Mouse (Mus musculus) heart, postnatal 0 days (tissue): Measurements from ENCODE around the gene Rpl36a-ps1. TPM values are rescaled to one million over a fixed set of nuclear protein-coding genes. Genes with fewer than 3 reads are reported as not detected.
A peak's percentile ranks its signal among the peaks of the same experiment; 100 is the strongest.

Experiments used
- ATAC-seq: fragments of 200-750 bp; cut with Nextera tagmentation; 2 replicates; pipeline ENCODE4 v1.8.0; 2017; ENCODE audit warnings: low read depth, moderate number of reproducible peaks, moderate library complexity; ENCODE audit not compliant: insufficient read depth
- DNase-seq: peaks from one replicate; pipeline ENCODE4 v3.0.0-alpha.2; 2016; ENCODE audit warnings: low spot score
- H3K27ac ChIP-seq: fragments of 300-500 bp; sonication (generic); 2 replicates; pipeline ENCODE4 v1.5.1; 2014; ENCODE audit warnings: low read depth, mild to moderate bottlenecking
- H3K27me3 ChIP-seq: fragments of 300-500 bp; sonication (generic); 2 replicates; pipeline ENCODE4 v1.6.1; 2014; ENCODE audit warnings: low read length, mixed read lengths; ENCODE audit not compliant: control insufficient read depth, insufficient read depth
- H3K36me3 ChIP-seq: fragments of 300-500 bp; sonication (generic); replicated peaks from 2 replicates; pipeline ENCODE4 v1.6.1; 2014; ENCODE audit warnings: low read length, mixed read lengths; ENCODE audit not compliant: control insufficient read depth, insufficient read depth
- H3K4me1 ChIP-seq: fragments of 300-500 bp; sonication (generic); 2 replicates; pipeline ENCODE4 v1.6.1; 2014; ENCODE audit warnings: antibody characterized with exemption; ENCODE audit not compliant: control insufficient read depth, insufficient read depth
- H3K4me2 ChIP-seq: fragments of 300-500 bp; sonication (generic); 2 replicates; pipeline ENCODE4 v1.6.1; 2014; ENCODE audit warnings: low read depth, mild to moderate bottlenecking, low read length, moderate library complexity
- H3K4me3 ChIP-seq: fragments of 300-500 bp; sonication (generic); 2 replicates; pipeline ENCODE4 v1.5.1; 2014; ENCODE audit warnings: low read depth, low read length
- H3K9ac ChIP-seq: fragments of 300-500 bp; sonication (generic); replicated peaks from 2 replicates; pipeline ENCODE4 v1.6.1; 2014; ENCODE audit warnings: low read depth, low read length, mixed read lengths
- H3K9me3 ChIP-seq: fragments of 300-500 bp; sonication (generic); replicated peaks from 2 replicates; pipeline ENCODE4 v1.6.1; 2016; ENCODE audit warnings: low read length; ENCODE audit not compliant: control insufficient read depth
- CTCF ChIP-seq: IDR thresholded peaks from 2 replicates; pipeline ENCODE4 v1.5.1; 2016; ENCODE audit warnings: antibody characterized with exemption, control low read depth, low read depth
- EP300 ChIP-seq: IDR thresholded peaks from 2 replicates; pipeline ENCODE4 v1.6.1; 2016; ENCODE audit warnings: antibody characterized with exemption, low read depth
- WGBS: fragments of 180-500 bp; shearing (Covaris S2); extraction: QIAGEN DNeasy Blood & Tissue Kit; methylation state at CpG from one replicate; pipeline ENCODE4 v1.1.7; 2014; 5-methylcytosine and 5-hydroxymethylcytosine counted together
- polyA plus RNA-seq: library from polyadenylated mRNA; unstranded; fragments of >200 nt; fragmentation: Nextera tagmentation; extraction: Ambion mirVana; gene quantifications from 2 replicates; pipeline ENCODE4 v1.2.1, GENCODE M21; 2015
- total RNA-seq: library from RNA; depleted of rRNA; stranded (reverse); fragments of >200 nt; gene quantifications from 2 replicates; pipeline ENCODE4 v1.2.3, GENCODE M21; 2014; ENCODE audit warnings: low replicate concordance

Rpl36a-ps1 gene
- total and polyA plus RNA-seq, 2 experiments from 2014 or later, result 1.8 TPM; not detected in 1

GRCm38 (mm10) chr14:99032596-99032995 lies 38.5 kb upstream of the Rpl36a-ps1 start:
- Histone ChIP-seq H3K4me2 (no peak overlapping the region), H3K27me3 (no peaks in the 10 kb centered on the region), H3K4me1 (0 out of 2 replicates have a peak, but pooled peaks cover 7% of the 10 kb centered on the region), H3K9me3 (no peaks in the 10 kb centered on the region), H3K4me3 (no peak overlapping the region), H3K36me3 (peaks cover 21% of the 10 kb centered on the region), H3K27ac (no peak overlapping the region), H3K9ac (no peak overlapping the region)
- ATAC-seq, result no peak
- 80% methylated on average over 5 of the region's 5 CpGs for WGBS
- TF ChIP-seq CTCF, result no peak
- TF ChIP-seq EP300, result no peak
- DNase-seq, result no peak

DNA sequence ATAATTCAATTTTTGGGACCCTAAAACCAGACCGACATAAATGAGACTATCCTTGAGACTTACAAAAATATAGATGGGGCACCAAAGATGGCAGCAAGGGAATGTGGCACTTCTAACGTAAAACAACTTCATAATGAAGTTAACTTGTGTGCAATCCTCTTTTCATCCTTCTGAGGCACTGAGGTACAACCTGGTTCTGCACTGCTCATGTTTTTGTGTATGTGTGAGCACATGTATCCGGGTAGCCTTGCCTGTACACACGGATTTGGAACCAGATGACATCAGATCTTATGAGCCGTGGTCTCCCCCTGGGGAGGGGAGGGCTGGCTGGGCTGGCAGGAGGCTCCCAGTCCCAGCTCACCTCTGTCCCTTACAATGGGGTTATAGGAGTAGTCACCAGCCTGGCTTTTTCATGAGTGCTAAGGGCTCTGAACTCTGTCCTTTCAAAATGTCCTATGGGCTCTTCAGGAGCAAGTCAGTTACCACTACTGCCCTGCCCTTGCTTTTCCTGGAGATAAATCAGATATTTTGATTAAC lies 37.3 kb upstream of the Rpl36a-ps1 start:
- WGBS, result 77% methylated on average over 5 of the region's 5 CpGs
- Histone ChIP-seq H3K4me3 (no peak overlapping the region), H3K36me3 (peaks cover 17% of the 10 kb centered on the region), H3K27ac (no peak overlapping the region), H3K9me3 (no peaks in the 10 kb centered on the region), H3K27me3 (no peaks in the 10 kb centered on the region), H3K4me1 (0 out of 2 replicates have a peak, but pooled peaks cover 7% of the 10 kb centered on the region), H3K9ac (no peak overlapping the region), H3K4me2 (no peak overlapping the region)
- TF ChIP-seq CTCF, result no peak
- TF ChIP-seq EP300, result no peak
- no peak for ATAC-seq
- DNase-seq, result no peak

DNA sequence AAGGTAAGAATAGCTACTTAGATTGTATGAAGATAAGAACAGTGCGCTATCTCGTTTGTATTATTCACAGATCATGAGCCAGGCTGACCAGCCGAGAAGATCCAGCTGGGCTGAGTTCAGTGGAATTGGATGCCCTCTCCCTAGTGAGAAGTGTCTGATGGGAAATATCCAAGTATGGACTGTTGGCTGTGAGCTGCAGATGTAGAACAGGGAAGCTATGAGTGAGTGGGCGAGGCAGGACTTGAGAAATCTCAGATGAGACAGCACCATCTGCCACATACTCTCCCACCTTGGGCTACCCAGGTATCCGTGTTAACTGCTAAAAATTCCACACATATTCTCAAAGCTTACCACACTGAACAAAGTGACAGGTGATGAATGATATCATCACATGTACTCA lies 35.9 kb upstream of the Rpl36a-ps1 start:
- no peak overlapping the region for H3K27ac ChIP-seq
- DNase-seq, result no peak
- no peaks in the 10 kb centered on the region for H3K9me3 ChIP-seq
- no peak overlapping the region for H3K4me3 ChIP-seq
- no peak overlapping the region for H3K4me2 ChIP-seq
- 57% methylated on average over 5 of the region's 5 CpGs for WGBS
- H3K27me3 ChIP-seq, result no peaks in the 10 kb centered on the region
- peaks cover 9% of the 10 kb centered on the region for H3K36me3 ChIP-seq
- TF ChIP-seq CTCF (no peak), EP300 (no peak)
- 0 out of 2 replicates have a peak, but pooled peaks cover 7% of the 10 kb centered on the region for H3K4me1 ChIP-seq
- H3K9ac ChIP-seq, result no peak overlapping the region
- no peak for ATAC-seq

GRCm38 (mm10) chr14:99022346-99023086 lies 28.4 kb upstream of the Rpl36a-ps1 start:
- peak overlapping the region; percentile 52 for H3K4me2 ChIP-seq
- H3K4me3 ChIP-seq, result peak overlapping the region; percentile 13; the same call in 1 of the 2 replicates
- ATAC-seq (no peak), DNase-seq (peak; percentile 35)
- no peaks in the 10 kb centered on the region for H3K36me3 ChIP-seq
- H3K27me3 ChIP-seq, result no peaks in the 10 kb centered on the region
- peaks cover 8% of the 10 kb centered on the region; the same call in 1 of the 2 replicates for H3K4me1 ChIP-seq
- H3K27ac ChIP-seq, result no peak overlapping the region
- H3K9ac ChIP-seq, result no peak overlapping the region
- peak; percentile 58 for TF ChIP-seq CTCF
- TF ChIP-seq EP300, result no peak
- WGBS, result 31% methylated on average over 12 of the region's 12 CpGs
- H3K9me3 ChIP-seq, result no peaks in the 10 kb centered on the region

DNA sequence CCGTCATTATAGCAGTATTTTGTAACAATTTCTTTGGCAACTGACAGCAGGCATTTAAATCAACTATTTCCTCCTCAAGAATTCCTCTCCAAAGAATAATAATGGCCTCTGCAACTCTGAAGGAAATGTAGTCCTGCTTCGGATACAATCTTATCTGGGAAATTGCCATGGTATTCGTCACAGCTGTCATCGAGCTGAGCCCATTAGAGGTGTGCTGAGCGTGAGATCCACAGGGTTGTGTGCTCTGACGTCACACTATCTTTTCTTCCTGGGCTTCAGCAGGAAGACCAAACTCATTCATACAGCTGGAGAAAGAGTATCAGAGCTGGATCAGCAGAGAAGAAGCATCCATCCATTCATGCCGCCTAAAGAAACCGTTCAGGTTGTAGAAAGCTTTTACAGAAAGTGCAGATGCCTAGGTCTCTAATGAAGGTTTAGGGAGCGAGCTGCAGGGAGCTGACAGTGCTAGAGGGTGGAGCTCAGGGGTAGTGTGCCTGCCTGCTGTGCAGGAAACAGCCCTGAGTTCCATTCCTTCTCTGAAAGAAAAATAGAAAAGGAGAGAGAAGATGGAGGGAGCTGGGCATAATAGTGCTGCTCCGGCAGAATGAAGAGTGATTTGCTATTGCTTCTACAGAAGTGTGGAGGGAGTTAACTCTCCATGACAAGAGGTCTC lies 25.2 kb upstream of the Rpl36a-ps1 start:
- 8% methylated on average over 10 of the region's 10 CpGs for WGBS
- DNase-seq (peak; percentile 56), ATAC-seq (peak; percentile 80)
- H3K9ac ChIP-seq, result no peak overlapping the region
- no peaks in the 10 kb centered on the region for H3K27me3 ChIP-seq
- H3K4me3 ChIP-seq, result peak overlapping the region; percentile 6; the same call in 1 of the 2 replicates
- H3K27ac ChIP-seq, result peak overlapping the region; percentile 32
- no peaks in the 10 kb centered on the region for H3K9me3 ChIP-seq
- H3K4me1 ChIP-seq, result peaks cover 11% of the 10 kb centered on the region; the same call in 1 of the 2 replicates
- no peaks in the 10 kb centered on the region for H3K36me3 ChIP-seq
- peak overlapping the region; percentile 45 for H3K4me2 ChIP-seq
- TF ChIP-seq EP300, result no peak
- TF ChIP-seq CTCF, result no peak
